Mouse (Mus musculus) lung, embryonic 14.5 days (tissue): ENCODE data around the gene Hoxd3. TPM values are rescaled to one million over a fixed set of nuclear protein-coding genes. Genes with fewer than 3 reads are reported as not detected.

Source experiments
- ATAC-seq: fragments of 200-750 bp; cut with Nextera tagmentation; 2 replicates; pipeline ENCODE4 v1.8.0; 2017; ENCODE audit warnings: mild to moderate bottlenecking, moderate TSS enrichment, moderate library complexity; ENCODE audit not compliant: insufficient read depth
- DNase-seq: peaks from one replicate; pipeline ENCODE4 v3.0.0-alpha.2; 2015
- H3K27ac ChIP-seq: fragments of 300-500 bp; sonication (generic); 2 replicates; pipeline ENCODE4 v1.5.1; 2014; ENCODE audit warnings: low read depth, mild to moderate bottlenecking, moderate library complexity
- H3K27me3 ChIP-seq: fragments of 300-500 bp; sonication (generic); 2 replicates; pipeline ENCODE4 v1.6.1; 2014; ENCODE audit warnings: low read length, control low read depth; ENCODE audit not compliant: insufficient read depth
- H3K36me3 ChIP-seq: fragments of 300-500 bp; sonication (generic); 2 replicates; pipeline ENCODE4 v1.6.1; 2014; ENCODE audit warnings: control low read depth; ENCODE audit not compliant: insufficient read depth
- H3K4me1 ChIP-seq: fragments of 300-500 bp; sonication (generic); 2 replicates; pipeline ENCODE4 v1.6.1; 2014; ENCODE audit warnings: antibody characterized with exemption, control low read depth; ENCODE audit not compliant: insufficient read depth
- H3K4me2 ChIP-seq: fragments of 300-500 bp; sonication (generic); 2 replicates; pipeline ENCODE4 v1.6.1; 2014; ENCODE audit warnings: mild to moderate bottlenecking
- H3K4me3 ChIP-seq: fragments of 300-500 bp; sonication (generic); 2 replicates; pipeline ENCODE4 v1.5.1; 2014; ENCODE audit warnings: low read depth, low read length
- H3K9ac ChIP-seq: fragments of 300-500 bp; sonication (generic); 2 replicates; pipeline ENCODE4 v1.6.1; 2014
- H3K9me3 ChIP-seq: fragments of 300-500 bp; sonication (generic); 2 replicates; pipeline ENCODE4 v1.6.1; 2016; ENCODE audit warnings: low read depth, low read length, control low read depth
- CTCF ChIP-seq: IDR thresholded peaks from 2 replicates; pipeline ENCODE4 v1.5.1; 2016; ENCODE audit warnings: antibody characterized with exemption, low read depth
- WGBS: fragments of 180-500 bp; shearing (Covaris S2); extraction: QIAGEN DNeasy Blood & Tissue Kit; methylation state at CpG from one replicate; pipeline ENCODE4 v1.1.7; 2014; 5-methylcytosine and 5-hydroxymethylcytosine counted together
- polyA plus RNA-seq: library from polyadenylated mRNA; unstranded; fragments of >200 nt; fragmentation: Nextera tagmentation; extraction: Ambion mirVana; gene quantifications from 2 replicates; pipeline ENCODE4 v1.2.1, GENCODE M21; 2014

Gene Hoxd3
- polyA plus RNA-seq, 1 experiment from 2014 or later: not detected

DNA sequence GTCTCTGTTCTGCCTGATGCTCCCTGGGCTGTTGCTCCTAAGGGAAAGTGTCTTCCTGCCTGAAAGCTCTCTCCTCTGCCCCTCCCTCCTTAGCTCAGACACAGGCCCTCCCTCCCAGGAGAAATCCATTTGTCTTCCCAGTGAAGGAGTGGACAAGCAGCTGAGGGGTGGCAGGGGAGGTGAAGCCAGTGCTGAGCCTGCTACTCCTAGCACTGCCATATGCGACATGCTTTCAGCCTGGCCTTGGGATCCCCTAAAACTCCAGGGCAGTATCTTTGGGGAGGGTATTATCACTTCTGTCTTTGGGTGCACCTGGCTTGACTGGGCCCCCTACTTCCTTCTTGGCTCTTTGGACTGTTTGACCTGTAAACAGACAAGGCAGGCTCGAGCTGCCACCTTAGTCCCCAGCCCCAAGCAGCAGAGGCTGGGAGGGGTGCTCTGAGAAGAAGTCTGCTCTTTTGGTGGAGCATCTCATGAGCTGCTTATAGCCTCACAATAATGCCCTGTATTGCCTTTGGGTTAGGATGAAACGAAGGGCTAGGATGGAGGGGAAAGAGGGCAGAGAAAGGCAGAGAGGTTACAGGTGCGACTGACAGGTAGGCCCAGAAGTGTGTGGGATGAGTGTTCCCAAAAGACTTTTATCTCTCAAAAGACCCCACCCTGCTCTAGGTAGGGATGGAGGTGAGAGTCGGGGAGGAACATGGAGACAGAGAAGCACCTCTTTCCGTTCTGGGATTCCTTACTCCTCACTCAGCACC lies 34.0 kb downstream of the Hoxd3 start:
- Histone ChIP-seq H3K4me3 (no peak overlapping the region), H3K9ac (no peak overlapping the region), H3K27me3 (peaks cover 98% of the 10 kb centered on the region), H3K9me3 (no peaks in the 10 kb centered on the region), H3K4me1 (no peaks in the 10 kb centered on the region), H3K36me3 (no peaks in the 10 kb centered on the region), H3K27ac (no peak overlapping the region), H3K4me2 (no peak overlapping the region)
- TF ChIP-seq CTCF: no peak
- DNase-seq: no peak
- WGBS: 5% methylated on average over 6 of the region's 6 CpGs
- ATAC-seq: no peak

DNA sequence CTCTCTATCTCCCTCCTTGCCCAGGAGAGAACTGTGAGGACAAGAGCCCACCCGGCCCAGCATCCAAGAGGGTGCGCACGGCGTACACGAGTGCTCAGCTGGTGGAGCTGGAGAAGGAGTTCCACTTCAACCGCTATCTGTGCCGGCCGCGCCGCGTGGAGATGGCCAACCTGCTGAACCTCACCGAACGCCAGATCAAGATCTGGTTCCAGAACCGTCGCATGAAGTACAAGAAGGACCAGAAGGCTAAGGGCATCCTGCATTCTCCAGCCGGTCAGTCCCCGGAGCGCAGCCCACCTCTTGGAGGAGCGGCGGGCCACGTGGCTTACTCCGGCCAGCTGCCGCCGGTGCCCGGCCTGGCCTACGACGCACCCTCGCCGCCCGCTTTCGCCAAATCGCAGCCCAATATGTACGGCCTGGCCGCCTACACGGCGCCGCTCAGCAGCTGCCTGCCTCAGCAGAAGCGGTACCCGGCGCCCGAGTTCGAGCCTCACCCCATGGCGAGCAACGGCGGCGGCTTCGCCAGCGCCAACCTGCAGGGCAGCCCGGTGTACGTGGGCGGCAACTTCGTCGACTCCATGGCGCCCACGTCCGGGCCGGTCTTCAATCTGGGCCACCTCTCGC lies 34.7 kb downstream of the Hoxd3 start:
- Histone ChIP-seq H3K27me3 (peaks cover 99% of the 10 kb centered on the region), H3K9me3 (no peaks in the 10 kb centered on the region), H3K27ac (no peak overlapping the region), H3K4me1 (no peaks in the 10 kb centered on the region), H3K4me3 (peak overlapping the region; percentile 14), H3K4me2 (peak overlapping the region; percentile 10; the same call in 1 of the 2 replicates), H3K9ac (no peak overlapping the region), H3K36me3 (no peaks in the 10 kb centered on the region)
- 2% methylated on average over 58 of the region's 58 CpGs for WGBS
- ATAC-seq (no peak), DNase-seq (no peak)
- TF ChIP-seq CTCF: no peak

DNA sequence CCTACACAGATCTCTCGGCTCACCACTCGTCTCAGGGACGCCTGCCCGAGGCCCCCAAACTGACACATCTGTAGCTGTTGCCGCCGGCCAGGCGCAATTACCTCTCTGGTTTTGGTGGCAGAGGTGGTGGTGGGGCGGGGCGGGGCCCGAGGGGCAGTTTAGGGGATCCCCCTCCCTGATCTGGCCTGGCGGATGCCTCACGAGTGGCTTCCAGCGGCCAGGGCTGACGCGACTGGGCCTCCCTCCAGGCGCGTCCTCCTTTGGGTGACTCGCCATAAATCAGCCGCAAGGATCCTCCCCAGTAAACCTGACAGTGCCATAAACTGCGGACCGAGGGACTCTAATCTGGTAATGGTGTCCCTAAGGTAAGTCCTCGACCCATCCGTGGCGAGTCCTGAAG lies 35.3 kb downstream of the Hoxd3 start:
- H3K4me3 ChIP-seq: peak overlapping the region; percentile 14
- TF ChIP-seq CTCF: no peak
- ATAC-seq (no peak), DNase-seq (no peak)
- peaks cover 99% of the 10 kb centered on the region for H3K27me3 ChIP-seq
- no peak overlapping the region for H3K27ac ChIP-seq
- no peaks in the 10 kb centered on the region for H3K4me1 ChIP-seq
- WGBS: 4% methylated on average over 24 of the region's 24 CpGs
- no peak overlapping the region; the same call in 1 of the 2 replicates for H3K4me2 ChIP-seq
- no peaks in the 10 kb centered on the region for H3K9me3 ChIP-seq
- H3K9ac ChIP-seq: no peak overlapping the region
- no peaks in the 10 kb centered on the region for H3K36me3 ChIP-seq

DNA sequence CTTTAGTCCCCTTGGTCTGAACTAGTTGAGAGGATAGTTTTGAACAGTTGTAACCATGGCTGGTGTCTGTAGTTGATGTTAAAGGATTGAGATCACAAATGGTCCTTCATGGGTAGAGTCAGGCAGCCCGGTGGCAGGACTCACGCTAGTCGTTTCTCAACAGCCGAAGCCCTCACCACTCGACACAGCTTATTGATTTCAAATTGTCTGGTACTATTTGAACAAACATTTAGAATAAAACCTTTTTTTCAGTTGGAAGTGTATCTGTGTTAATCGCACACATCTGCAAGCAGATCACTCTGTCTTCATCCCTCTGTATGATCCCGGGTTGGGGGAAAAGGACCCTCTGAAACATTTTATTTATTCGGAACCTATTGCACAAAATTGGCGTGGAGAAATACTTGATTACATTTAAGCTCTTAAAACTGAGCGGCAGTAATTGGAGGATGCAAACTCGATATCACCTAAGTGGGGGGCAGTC lies 36.0 kb downstream of the Hoxd3 start:
- Histone ChIP-seq H3K4me3 (no peak overlapping the region), H3K27ac (no peak overlapping the region), H3K27me3 (peaks cover 99% of the 10 kb centered on the region), H3K4me1 (no peaks in the 10 kb centered on the region), H3K9me3 (no peaks in the 10 kb centered on the region), H3K4me2 (no peak overlapping the region), H3K9ac (no peak overlapping the region), H3K36me3 (no peaks in the 10 kb centered on the region)
- ATAC-seq: no peak
- WGBS: 12% methylated on average over 11 of the region's 11 CpGs
- DNase-seq: no peak
- TF ChIP-seq CTCF: no peak

DNA sequence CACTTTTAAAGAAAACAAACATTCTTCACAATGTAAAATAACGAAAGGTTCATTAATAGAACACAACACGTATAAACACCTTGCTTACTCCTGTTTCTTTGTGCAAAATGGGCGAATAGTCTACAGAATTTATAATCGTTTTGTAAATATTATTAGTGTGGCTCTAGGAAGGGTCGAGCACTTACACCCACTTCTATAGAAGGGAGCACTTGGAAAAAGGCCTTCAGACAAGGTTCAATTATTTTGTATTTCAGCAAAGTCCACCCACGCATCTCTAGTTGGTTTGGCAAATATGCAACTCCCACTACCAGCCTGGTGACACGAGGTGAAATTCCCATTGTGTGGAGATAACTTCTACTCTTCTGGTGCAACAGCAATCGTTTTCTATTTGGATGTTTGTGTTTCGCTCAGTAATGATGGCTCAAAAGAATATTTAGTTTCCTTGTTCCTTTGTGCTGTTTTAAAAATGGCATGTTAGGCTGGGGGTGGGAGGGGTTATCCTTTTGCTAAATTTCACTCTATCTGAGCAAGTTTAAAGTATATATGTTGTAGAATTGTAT lies 36.8 kb downstream of the Hoxd3 start:
- TF ChIP-seq CTCF: no peak
- no peak overlapping the region for H3K4me2 ChIP-seq
- H3K27ac ChIP-seq: no peak overlapping the region
- H3K4me1 ChIP-seq: no peaks in the 10 kb centered on the region
- H3K27me3 ChIP-seq: peaks cover 100% of the 10 kb centered on the region
- no peak overlapping the region for H3K9ac ChIP-seq
- H3K9me3 ChIP-seq: no peaks in the 10 kb centered on the region
- H3K36me3 ChIP-seq: no peaks in the 10 kb centered on the region
- DNase-seq: no peak
- ATAC-seq: no peak
- no peak overlapping the region for H3K4me3 ChIP-seq
- 9% methylated on average over 9 of the region's 9 CpGs for WGBS

DNA sequence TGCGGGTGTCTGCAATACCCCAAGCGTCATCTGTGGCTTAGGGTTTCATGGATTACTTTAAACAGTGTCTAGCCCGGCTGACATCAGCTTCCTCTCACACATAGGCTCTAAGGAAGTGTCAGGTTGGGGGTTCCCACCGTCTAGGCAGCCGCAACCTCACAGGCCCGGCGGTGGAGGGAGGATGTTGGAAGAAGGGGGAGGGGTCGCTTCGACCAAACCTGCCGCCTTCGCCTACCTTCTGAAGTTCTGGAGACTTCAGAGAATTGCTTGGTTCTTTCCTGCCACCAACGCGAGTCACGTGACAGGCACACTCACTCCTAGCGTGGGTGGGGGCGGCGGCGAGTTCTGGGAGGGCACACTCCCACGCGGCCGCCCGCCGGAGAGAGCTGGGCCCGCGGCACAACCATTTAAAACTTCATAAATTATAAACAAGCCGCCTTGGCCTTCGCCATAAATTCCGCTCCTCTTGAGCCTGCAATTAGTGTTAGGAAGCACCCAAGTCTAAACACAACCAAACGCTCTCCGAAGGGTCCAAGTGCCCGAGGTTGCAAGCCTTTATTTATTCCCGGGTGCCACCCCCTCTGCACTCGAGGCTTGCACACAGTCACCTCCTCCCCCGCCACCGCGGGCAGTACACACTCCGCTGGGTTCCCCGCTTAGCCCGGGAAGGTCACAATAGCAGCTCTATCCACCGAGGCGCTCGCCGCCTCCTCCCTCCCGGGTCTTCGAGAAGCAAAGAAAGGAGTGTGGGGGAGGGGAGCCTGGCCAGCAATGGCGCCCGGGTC lies 37.8 kb downstream of the Hoxd3 start:
- H3K4me1 ChIP-seq: no peaks in the 10 kb centered on the region
- H3K27me3 ChIP-seq: peaks cover 100% of the 10 kb centered on the region
- no peak overlapping the region for H3K9ac ChIP-seq
- H3K27ac ChIP-seq: no peak overlapping the region
- DNase-seq (no peak), ATAC-seq (peak; percentile 19; the same call in 1 of the 2 replicates)
- H3K36me3 ChIP-seq: no peaks in the 10 kb centered on the region
- WGBS: under 1% methylated on average over 47 of the region's 47 CpGs
- peak overlapping the region; percentile 54 for H3K4me2 ChIP-seq
- peak overlapping the region; percentile 18 for H3K4me3 ChIP-seq
- TF ChIP-seq CTCF: no peak
- no peaks in the 10 kb centered on the region for H3K9me3 ChIP-seq
